Mouse (Mus musculus) megakaryocyte-erythroid progenitor cell, adult 5-6 weeks (primary cell): ENCODE results near the gene Ccdc159. TPM values are rescaled to one million over a fixed set of nuclear protein-coding genes. Genes with fewer than 3 reads are reported as not detected.
A peak's percentile ranks its signal among the peaks of the same experiment; 100 is the strongest.

Source experiments
- ATAC-seq: replicated peaks from 2 replicates; pipeline ENCODE4 v1.8.0; 2016; ENCODE audit warnings: mild to moderate bottlenecking, inconsistent platforms; ENCODE audit not compliant: severe bottlenecking, poor library complexity, low FRiP score, low TSS enrichment
- total RNA-seq, 2 experiments: library from RNA; stranded (forward) in 1 of 2; stranded (reverse) in 1 of 2; fragments of 200-1000, 215-1000 nt in 1 of 2; fragments of >200 nt in 1 of 2; fragmentation: Nextera tagmentation in 1 of 2; gene quantifications; 2 replicates each; pipeline ENCODE4 v1.2.3; 2014 to 2017

Ccdc159 gene
- total RNA-seq, 2 experiments from 2014 or later = not detected

GRCm38 (mm10) chr9:21932445-21933137 is 5.3 kb downstream of the Ccdc159 start:
- ATAC-seq = no peak

- no peak for ATAC-seq
These were observed 6.8 kb downstream of the Ccdc159 start for GRCm38 (mm10) chr9:21934021-21934420.

GRCm38 (mm10) chr9:21935466-21936131 is 8.3 kb downstream of the Ccdc159 start:
- ATAC-seq = no peak

GRCm38 (mm10) chr9:21936692-21937570 is 9.7 kb downstream of the Ccdc159 start, which contains the start of gene Plppr2:
Gene Plppr2 (plus strand): TSS chr9:21937033.
- ATAC-seq = peak; percentile 98

- no peak for ATAC-seq
These were observed 10.5 kb downstream of the Ccdc159 start for GRCm38 (mm10) chr9:21937711-21938175.

GRCm38 (mm10) chr9:21938234-21938855 is 11.1 kb downstream of the Ccdc159 start:
- ATAC-seq = no peak

- no peak for ATAC-seq
These were observed 15.8 kb downstream of the Ccdc159 start for GRCm38 (mm10) chr9:21943046-21943445.

- no peak for ATAC-seq
These were observed 16.4 kb downstream of the Ccdc159 start for GRCm38 (mm10) chr9:21943638-21944037.

- no peak for ATAC-seq
These were observed 17.0 kb downstream of the Ccdc159 start for GRCm38 (mm10) chr9:21944267-21944666.

GRCm38 (mm10) chr9:21947540-21948130 is 20.4 kb downstream of the Ccdc159 start:
- ATAC-seq = peak; percentile 64

- no peak for ATAC-seq
These were observed 20.9 kb downstream of the Ccdc159 start for GRCm38 (mm10) chr9:21948146-21948545.

GRCm38 (mm10) chr9:21948790-21949189 is 21.5 kb downstream of the Ccdc159 start:
- ATAC-seq = no peak

- ATAC-seq = peak; percentile 29; the same call in 1 of the 2 replicates
These were observed 23.1 kb downstream of the Ccdc159 start for GRCm38 (mm10) chr9:21950322-21950721.

GRCm38 (mm10) chr9:21951977-21952376 is 24.7 kb downstream of the Ccdc159 start:
- ATAC-seq = no peak

GRCm38 (mm10) chr9:21953600-21953999 is 26.3 kb downstream of the Ccdc159 start:
- no peak for ATAC-seq

- ATAC-seq = no peak
These were observed 27.4 kb downstream of the Ccdc159 start for GRCm38 (mm10) chr9:21954635-21955034.

- ATAC-seq = peak; percentile 56
These were observed 27.9 kb downstream of the Ccdc159 start for GRCm38 (mm10) chr9:21955225-21955569.

- ATAC-seq = peak; percentile 90
These were observed 28.5 kb downstream of the Ccdc159 start, which contains the start of gene Swsap1 for GRCm38 (mm10) chr9:21955570-21956281. Gene Swsap1 (plus strand): TSS chr9:21955755.
